Mouse (Mus musculus): Measurements from ENCODE around the gene Hbs1l.

- no peak for TF ChIP-seq CTCF (IDR thresholded peaks at IDR 0.05 in 2 of 3, conservative IDR thresholded peaks at IDR 0.05 in 1 of 3; ENCODE audit: control insufficient read depth in 1 of 3, insufficient read depth in 1 of 3, low read depth in 2 of 3, low read length in 3 of 3, poor library complexity in 1 of 3, severe bottlenecking in 1 of 3)
- TF ChIP-seq ELF1 (IDR thresholded peaks at IDR 0.05; ENCODE audit: low read depth, low read length) = no peak
- TF ChIP-seq TBP (IDR thresholded peaks at IDR 0.05; ENCODE audit: low read depth, low read length) = peak; percentile 93
- TF ChIP-seq POLR2A (IDR thresholded peaks at IDR 0.05; ENCODE audit: control insufficient read depth in 1 of 2, insufficient read depth in 1 of 2, low read depth in 1 of 2, low read length in 2 of 2, poor library complexity in 1 of 2) = no peak
- TF ChIP-seq TCF12 (IDR thresholded peaks at IDR 0.05; ENCODE audit: low read depth, low read length) = no peak
- TF ChIP-seq HCFC1 (IDR thresholded peaks at IDR 0.05; ENCODE audit: low read depth, low read length) = no peak
- no peak for TF ChIP-seq MAZ (IDR thresholded peaks at IDR 0.05; ENCODE audit: low read depth, low read length)
- no peak for TF ChIP-seq E2F4 (IDR thresholded peaks at IDR 0.05; ENCODE audit: borderline replicate concordance, low read depth, low read length)
- TF ChIP-seq USF2 (IDR thresholded peaks at IDR 0.05; ENCODE audit: borderline replicate concordance in 1 of 2, insufficient read depth in 1 of 2, low read depth in 1 of 2, low read length in 2 of 2) = no peak
- no peak for TF ChIP-seq EP300 (IDR thresholded peaks at IDR 0.05; ENCODE audit: low read depth in 1 of 2, low read length in 2 of 2)
- peak; percentile 38; the same call in 1 of the 2 replicates for TF ChIP-seq MAFK (IDR thresholded peaks at IDR 0.05; ENCODE audit: borderline replicate concordance, low read depth, low read length)
- no peak for TF ChIP-seq BHLHE40 (IDR thresholded peaks at IDR 0.05; ENCODE audit: borderline replicate concordance, low read depth, low read length)
- no peak for TF ChIP-seq GATA1 (IDR thresholded peaks at IDR 0.05; ENCODE audit: low read depth, low read length)
Measured at GRCm38 (mm10) chr10:21269920-21270319, 25.9 kb upstream of the Hbs1l start.

Measured in MEL (cell line).